Mouse (Mus musculus): ENCODE data around the gene Ccdc42.

DNA sequence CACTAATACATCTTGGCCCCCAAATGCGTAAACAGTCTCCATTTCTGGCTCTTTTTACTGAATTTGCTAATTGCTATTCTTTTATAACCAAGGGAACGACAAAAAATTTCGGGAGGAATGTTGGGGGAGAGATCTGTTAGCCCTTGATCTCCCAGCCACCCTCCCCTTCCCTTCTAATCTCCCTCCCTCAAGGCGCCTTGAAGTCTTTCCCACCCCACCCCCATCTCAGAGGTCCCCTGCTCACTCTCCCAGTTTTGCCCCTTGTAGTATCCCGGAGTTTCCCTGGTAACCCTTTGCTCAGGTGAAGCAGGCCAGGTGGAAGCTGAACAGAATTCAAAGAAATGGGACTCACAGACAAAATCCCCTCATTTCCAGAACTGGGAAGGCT is 37.0 kb downstream of the Ccdc42 start:
- TF ChIP-seq CHD2 (IDR thresholded peaks at IDR 0.05; ENCODE audit: low read length) (no peak), SIN3A (IDR thresholded peaks at IDR 0.05; ENCODE audit: low read length) (no peak), CTCF (IDR thresholded peaks at IDR 0.05 in 2 of 3, conservative IDR thresholded peaks at IDR 0.05 in 1 of 3; ENCODE audit: control insufficient read depth in 1 of 3, insufficient read depth in 1 of 3, low read depth in 2 of 3, low read length in 3 of 3, poor library complexity in 1 of 3, severe bottlenecking in 1 of 3) (no peak), POLR2A (IDR thresholded peaks at IDR 0.05; ENCODE audit: control insufficient read depth in 1 of 2, insufficient read depth in 1 of 2, low read depth in 1 of 2, low read length in 2 of 2, poor library complexity in 1 of 2) (no peak), TBP (IDR thresholded peaks at IDR 0.05; ENCODE audit: low read depth, low read length) (no peak), NRF1 (IDR thresholded peaks at IDR 0.05; ENCODE audit: insufficient read depth, low read depth, low read length, poor library complexity, severe bottlenecking) (no peak), GABPA (IDR thresholded peaks at IDR 0.05; ENCODE audit: low read depth, low read length) (no peak)

Measured in MEL (cell line).